ENCODE assay signal across 19 mouse cellular contexts in the genomic region with DNA sequence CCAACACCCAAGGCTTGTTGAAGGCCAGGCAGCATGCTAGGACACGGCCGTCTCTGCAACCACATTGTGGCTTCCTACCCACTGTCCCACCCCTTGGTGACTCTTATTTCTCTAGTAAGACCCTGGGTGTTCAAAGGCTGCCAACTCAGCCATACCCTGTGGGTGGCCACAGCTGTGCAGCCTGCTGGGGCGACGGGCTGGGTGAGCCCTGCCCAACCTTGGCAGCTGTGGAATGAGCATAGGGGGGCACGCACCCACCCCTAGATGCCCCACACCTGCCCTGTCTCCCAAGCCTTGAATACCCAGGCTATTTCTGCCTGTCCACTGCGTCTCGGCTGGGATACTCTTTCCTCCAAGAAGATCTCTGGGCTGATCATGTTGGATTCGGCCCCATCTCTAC.
DNase-seq lines count a peak whose midpoint lies in the region; ATAC-seq and TF ChIP-seq lines count a peak whose summit lies in the region.
"Had no signal": no experiment of that assay in that cellular context is flagged by ENCODE, and none has a peak within 500 bp of the region (broad histone marks: within the 10 kb centered on the region; RNA-seq: fewer than 3 reads in every experiment).

No protein-coding gene starts in this region.

- peaks cover 12% of the 10 kb centered on the region for H3K27me3 ChIP-seq in midbrain, embryonic 10.5 days (ENCODE audit: low read depth, poor library complexity, severe bottlenecking)
- no peaks in the 10 kb centered on the region for H3K27me3 ChIP-seq in midbrain, postnatal 0 days (ENCODE audit: insufficient read depth, low read length)
- H3K27me3 ChIP-seq in forebrain, embryonic 15.5 days = no peaks in the 10 kb centered on the region
- peaks cover 2% of the 10 kb centered on the region; the same call in 1 of the 2 replicates for H3K27me3 ChIP-seq in midbrain, embryonic 11.5 days (ENCODE audit: control insufficient read depth, insufficient read depth, low read length)
- H3K27me3 ChIP-seq in neural tube, embryonic 15.5 days (replicated peaks) = no peaks in the 10 kb centered on the region

- no peak for TF ChIP-seq CTCF in midbrain, postnatal 0 days (IDR thresholded peaks at IDR 0.05)

- H3K27ac ChIP-seq in midbrain, embryonic 10.5 days (replicated peaks) = peak overlapping the region; percentile 98
- H3K27ac ChIP-seq in midbrain, postnatal 0 days (ENCODE audit: low read depth, low read length) = no peak overlapping the region; the same call in 1 of the 2 replicates
- H3K27ac ChIP-seq in forebrain, embryonic 15.5 days (replicated peaks) = peak overlapping the region; percentile 78; the same call in 1 of the 2 replicates
- peak overlapping the region; percentile 99 for H3K27ac ChIP-seq in midbrain, embryonic 11.5 days (ENCODE audit: low read depth, low read length)
- H3K27ac ChIP-seq in neural tube, embryonic 15.5 days (replicated peaks) = peak overlapping the region; percentile 82; the same call in 1 of the 2 replicates
- H3K27ac ChIP-seq: heart, adult 2 months; layer of hippocampus, adult 2 months had no signal

- H3K9me3 ChIP-seq in midbrain, embryonic 10.5 days (replicated peaks) = no peaks in the 10 kb centered on the region
- H3K9me3 ChIP-seq in midbrain, postnatal 0 days (ENCODE audit: low read length) = no peaks in the 10 kb centered on the region
- H3K9me3 ChIP-seq in forebrain, embryonic 15.5 days = no peaks in the 10 kb centered on the region
- H3K9me3 ChIP-seq in midbrain, embryonic 11.5 days (ENCODE audit: control insufficient read depth, low read length) = no peaks in the 10 kb centered on the region
- H3K9me3 ChIP-seq in neural tube, embryonic 15.5 days (replicated peaks) = no peaks in the 10 kb centered on the region
- H3K9me3 ChIP-seq: embryonic facial prominence, embryonic 13.5 days had no signal

- H3K4me3 ChIP-seq in midbrain, embryonic 10.5 days = peak overlapping the region; percentile 46
- H3K4me3 ChIP-seq in midbrain, postnatal 0 days (ENCODE audit: low read depth, low read length) = no peak overlapping the region
- no peak overlapping the region for H3K4me3 ChIP-seq in forebrain, embryonic 15.5 days
- no peak overlapping the region for H3K4me3 ChIP-seq in midbrain, embryonic 11.5 days (ENCODE audit: low read depth, low read length)
- no peak overlapping the region for H3K4me3 ChIP-seq in neural tube, embryonic 15.5 days (replicated peaks)
- H3K4me3 ChIP-seq: embryonic facial prominence, embryonic 13.5 days; heart, adult 2 months; layer of hippocampus, adult 2 months had no signal

- peaks cover 100% of the 10 kb centered on the region for H3K4me1 ChIP-seq in midbrain, embryonic 10.5 days
- H3K4me1 ChIP-seq in midbrain, postnatal 0 days (ENCODE audit: insufficient read depth, low read length) = peaks cover 57% of the 10 kb centered on the region
- peaks cover 70% of the 10 kb centered on the region for H3K4me1 ChIP-seq in forebrain, embryonic 15.5 days
- peaks cover 95% of the 10 kb centered on the region for H3K4me1 ChIP-seq in midbrain, embryonic 11.5 days (ENCODE audit: control insufficient read depth, insufficient read depth, low read length)
- H3K4me1 ChIP-seq in neural tube, embryonic 15.5 days = peaks cover 78% of the 10 kb centered on the region

- peaks cover 33% of the 10 kb centered on the region for H3K36me3 ChIP-seq in midbrain, embryonic 10.5 days
- H3K36me3 ChIP-seq in midbrain, postnatal 0 days (ENCODE audit: insufficient read depth, low read length) = 0 out of 2 replicates have a peak, but pooled peaks cover 3% of the 10 kb centered on the region
- H3K36me3 ChIP-seq in forebrain, embryonic 15.5 days = no peaks in the 10 kb centered on the region
- H3K36me3 ChIP-seq in midbrain, embryonic 11.5 days (ENCODE audit: control insufficient read depth, insufficient read depth, low read length) = no peaks in the 10 kb centered on the region
- H3K36me3 ChIP-seq in neural tube, embryonic 15.5 days = no peaks in the 10 kb centered on the region; the same call in 1 of the 2 replicates

- 71% methylated on average over 8 of the region's 8 CpGs for WGBS in midbrain, embryonic 10.5 days
- 60% methylated on average over 8 of the region's 8 CpGs for WGBS in midbrain, postnatal 0 days
- WGBS in forebrain, embryonic 15.5 days = 80% methylated on average over 8 of the region's 8 CpGs
- 75% methylated on average over 8 of the region's 8 CpGs for WGBS in midbrain, embryonic 11.5 days
- WGBS in neural tube, embryonic 15.5 days = 70% methylated on average over 8 of the region's 8 CpGs

- no peak for ATAC-seq in midbrain, postnatal 0 days (ENCODE audit: low FRiP score)
- ATAC-seq in forebrain, embryonic 15.5 days (replicated peaks) = no peak
- ATAC-seq in midbrain, embryonic 11.5 days (ENCODE audit: low FRiP score) = no peak
- ATAC-seq in neural tube, embryonic 15.5 days (ENCODE audit: low FRiP score) = no peak
- ATAC-seq: activated CD4-positive, CD25-positive, alpha-beta regulatory T cell, adult 4 months had no signal

- no peak for DNase-seq in midbrain, embryonic 10.5 days (ENCODE audit: low spot score)
- no peak for DNase-seq in midbrain, postnatal 0 days (ENCODE audit: low spot score)
- DNase-seq in midbrain, embryonic 11.5 days (ENCODE audit: low spot score, missing footprints) = no peak
- no peak for DNase-seq in right cerebral cortex, adult 18-20 months
- DNase-seq in spleen, postnatal 14 days (ENCODE audit: low spot score in 2 of 2) = no peak
- DNase-seq: adrenal gland, postnatal 36 days; cerebellum, postnatal 36 days; gastrocnemius, postnatal 10 days; heart, adult 2 months; kidney, adult 9 months; liver; lung, adult 18-20 months; lung, postnatal 36 days; thymus, adult 2 months had no signal

- H3K4me2 ChIP-seq in midbrain, postnatal 0 days (ENCODE audit: low read depth, low read length, poor library complexity, severe bottlenecking) = no peak overlapping the region
- H3K4me2 ChIP-seq in forebrain, embryonic 15.5 days (replicated peaks) = no peak overlapping the region
- H3K4me2 ChIP-seq in midbrain, embryonic 11.5 days = no peak overlapping the region
- no peak overlapping the region for H3K4me2 ChIP-seq in neural tube, embryonic 15.5 days

- H3K9ac ChIP-seq in midbrain, postnatal 0 days (replicated peaks; ENCODE audit: low read length, poor library complexity, severe bottlenecking) = no peak overlapping the region
- no peak overlapping the region; the same call in 1 of the 2 replicates for H3K9ac ChIP-seq in forebrain, embryonic 15.5 days (replicated peaks)
- peak overlapping the region; percentile 53 for H3K9ac ChIP-seq in midbrain, embryonic 11.5 days (ENCODE audit: low read length)
- no peak overlapping the region for H3K9ac ChIP-seq in neural tube, embryonic 15.5 days (replicated peaks)
- H3K9ac ChIP-seq: embryonic facial prominence, embryonic 13.5 days had no signal
